Mouse (Mus musculus) MEL (cell line): ENCODE measurements around the gene Zmiz1. TPM values are rescaled to one million over a fixed set of nuclear protein-coding genes. Genes with fewer than 3 reads are reported as not detected.
A peak's percentile ranks its signal among the peaks of the same experiment; 100 is the strongest.

ENCODE experiments used
- DNase-seq: peaks from one replicate; pipeline ENCODE4 v3.0.0; 2011; ENCODE audit warnings: low read depth, low spot score
- H3K27ac ChIP-seq: 2 replicates; pipeline ENCODE4 v1.5.1; 2012; ENCODE audit warnings: low read depth, mild to moderate bottlenecking, control low read depth, low read length, moderate library complexity; ENCODE audit not compliant: control insufficient read depth
- H3K27me3 ChIP-seq, 2 experiments: fragments of 150-350 bp in 1 of 2; sonication (generic) in 1 of 2; 2 replicates each; pipeline ENCODE4 v1.6.1; 2012; ENCODE audit warnings: low read length in 2 of 2, mild to moderate bottlenecking in 2 of 2, improper control_type of control experiment in 1 of 2, moderate library complexity in 1 of 2; ENCODE audit not compliant: insufficient read depth in 2 of 2, control insufficient read depth in 1 of 2
- H3K36me3 ChIP-seq, 2 experiments: 2 replicates each; pipeline ENCODE4 v1.6.1; 2012 to 2014; ENCODE audit warnings: low read length in 2 of 2, improper control_type of control experiment in 1 of 2, inconsistent platforms in 1 of 2, mild to moderate bottlenecking in 1 of 2; ENCODE audit not compliant: insufficient read depth in 2 of 2, control insufficient read depth in 1 of 2
- H3K4me1 ChIP-seq, 2 experiments: fragments of 150-350 bp in 1 of 2; sonication (generic) in 1 of 2; 2 replicates each; pipeline ENCODE4 v1.6.1; 2012; ENCODE audit warnings: low read length in 2 of 2, improper control_type of control experiment in 1 of 2, mild to moderate bottlenecking in 1 of 2; ENCODE audit not compliant: insufficient read depth in 2 of 2, control insufficient read depth in 1 of 2
- H3K4me3 ChIP-seq, 2 experiments: fragments of 150-350 bp in 1 of 2; sonication (generic) in 1 of 2; 2 replicates each; pipeline ENCODE4 v1.5.1; 2012; ENCODE audit warnings: low read depth in 2 of 2, low read length in 2 of 2, mild to moderate bottlenecking in 2 of 2, moderate library complexity in 2 of 2, control low read depth in 1 of 2, improper control_type of control experiment in 1 of 2; ENCODE audit not compliant: control insufficient read depth in 1 of 2, insufficient read depth in 1 of 2
- H3K79me2 ChIP-seq: 2 replicates; pipeline ENCODE4 v1.6.1; 2012; ENCODE audit warnings: mild to moderate bottlenecking, low read length, moderate library complexity; ENCODE audit not compliant: control insufficient read depth, poor library complexity, insufficient read depth
- H3K9ac ChIP-seq: 2 replicates; pipeline ENCODE4 v1.6.1; 2012; ENCODE audit warnings: low read depth, mild to moderate bottlenecking, control low read depth, low read length, moderate library complexity; ENCODE audit not compliant: control insufficient read depth, poor library complexity, severe bottlenecking
- H3K9me3 ChIP-seq: fragments of 150-350 bp; sonication (generic); replicated peaks from 2 replicates; pipeline ENCODE4 v1.6.1; 2012; ENCODE audit warnings: mild to moderate bottlenecking, low read length, improper control_type of control experiment, moderate library complexity; ENCODE audit not compliant: insufficient read depth
- BHLHE40 ChIP-seq: IDR thresholded peaks from 2 replicates; pipeline ENCODE4 v1.6.1; 2012; ENCODE audit warnings: low read depth, mild to moderate bottlenecking, inconsistent platforms, low read length, improper control_type of control experiment, borderline replicate concordance
- CHD1 ChIP-seq: IDR thresholded peaks from 2 replicates; pipeline ENCODE4 v1.6.1; 2012; ENCODE audit warnings: low read depth, mild to moderate bottlenecking, inconsistent platforms, low read length, improper control_type of control experiment
- CHD2 ChIP-seq: IDR thresholded peaks from 2 replicates; pipeline ENCODE4 v1.6.1; 2011; ENCODE audit warnings: low read length, improper control_type of control experiment
- CTCF ChIP-seq, 3 experiments: IDR thresholded peaks in 2 of 3; conservative IDR thresholded peaks in 1 of 3; 2 replicates each; pipeline ENCODE4 v1.5.1; 2011 to 2012; ENCODE audit warnings: low read length in 3 of 3, low read depth in 2 of 3, mild to moderate bottlenecking in 2 of 3, improper control_type of control experiment in 1 of 3, inconsistent platforms in 1 of 3, mixed read lengths in 1 of 3, moderate library complexity in 1 of 3; ENCODE audit not compliant: control insufficient read depth in 1 of 3, insufficient read depth in 1 of 3, poor library complexity in 1 of 3, severe bottlenecking in 1 of 3
- ETS1 ChIP-seq: IDR thresholded peaks from 2 replicates; pipeline ENCODE4 v1.6.1; 2012; ENCODE audit warnings: low read depth, mild to moderate bottlenecking, inconsistent platforms, low read length, improper control_type of control experiment, moderate library complexity
- HCFC1 ChIP-seq: IDR thresholded peaks from 2 replicates; pipeline ENCODE4 v1.6.1; 2012; ENCODE audit warnings: low read depth, mild to moderate bottlenecking, inconsistent platforms, low read length, improper control_type of control experiment, moderate library complexity
- JUND ChIP-seq: IDR thresholded peaks from 2 replicates; pipeline ENCODE4 v1.6.1; 2011; ENCODE audit warnings: low read depth, mild to moderate bottlenecking, improper control_type of control experiment, low read length
- KAT2A ChIP-seq: conservative IDR thresholded peaks from 2 replicates; pipeline ENCODE4 v1.6.1; 2012; ENCODE audit warnings: low read depth, low read length, improper control_type of control experiment, inconsistent platforms
- MAFK ChIP-seq: IDR thresholded peaks from 2 replicates; pipeline ENCODE4 v1.6.1; 2011; ENCODE audit warnings: low read depth, mild to moderate bottlenecking, low read length, improper control_type of control experiment, borderline replicate concordance
- MEF2A ChIP-seq: IDR thresholded peaks from 2 replicates; pipeline ENCODE4 v1.6.1; 2014; ENCODE audit warnings: low read depth, mild to moderate bottlenecking, inconsistent platforms, low read length, improper control_type of control experiment; ENCODE audit not compliant: poor library complexity, insufficient replicate concordance, severe bottlenecking; ENCODE audit errors: extremely low read depth
- MXI1 ChIP-seq: IDR thresholded peaks from 2 replicates; pipeline ENCODE4 v1.6.1; 2011; ENCODE audit warnings: mild to moderate bottlenecking, low read depth, low read length, improper control_type of control experiment
- MYB ChIP-seq: IDR thresholded peaks from 2 replicates; pipeline ENCODE4 v1.6.1; 2011; ENCODE audit warnings: mild to moderate bottlenecking, low read depth, low read length, improper control_type of control experiment
- NELFE ChIP-seq: IDR thresholded peaks from 2 replicates; pipeline ENCODE4 v1.6.1; 2011; ENCODE audit warnings: low read depth, low read length, improper control_type of control experiment
- NRF1 ChIP-seq: IDR thresholded peaks from 2 replicates; pipeline ENCODE4 v1.6.1; 2014; ENCODE audit warnings: low read depth, mild to moderate bottlenecking, inconsistent platforms, low read length, improper control_type of control experiment, moderate library complexity; ENCODE audit not compliant: poor library complexity, insufficient read depth, severe bottlenecking
- POLR2A ChIP-seq, 2 experiments: IDR thresholded peaks; 2 replicates each; pipeline ENCODE4 v1.6.1; 2011 to 2012; ENCODE audit warnings: low read length in 2 of 2, mild to moderate bottlenecking in 2 of 2, control low read depth in 1 of 2, improper control_type of control experiment in 1 of 2, low read depth in 1 of 2, moderate library complexity in 1 of 2; ENCODE audit not compliant: control insufficient read depth in 1 of 2, insufficient read depth in 1 of 2, poor library complexity in 1 of 2
- POLR2AphosphoS5 ChIP-seq: IDR thresholded peaks from 2 replicates; pipeline ENCODE4 v1.6.1; 2012; ENCODE audit warnings: low read depth, borderline replicate concordance, mild to moderate bottlenecking, inconsistent platforms, low read length, moderate library complexity, mixed read lengths
- RAD21 ChIP-seq: IDR thresholded peaks from 2 replicates; pipeline ENCODE4 v1.6.1; 2011; ENCODE audit warnings: mild to moderate bottlenecking, low read depth, low read length, improper control_type of control experiment
- RCOR1 ChIP-seq: IDR thresholded peaks from 2 replicates; pipeline ENCODE4 v1.6.1; 2012; ENCODE audit warnings: low read depth, mild to moderate bottlenecking, inconsistent platforms, low read length, improper control_type of control experiment
- SIN3A ChIP-seq: IDR thresholded peaks from 2 replicates; pipeline ENCODE4 v1.6.1; 2012; ENCODE audit warnings: low read length, improper control_type of control experiment, inconsistent platforms
- USF1 ChIP-seq: IDR thresholded peaks from 2 replicates; pipeline ENCODE4 v1.6.1; 2014; ENCODE audit warnings: low read depth, mild to moderate bottlenecking, inconsistent platforms, low read length, improper control_type of control experiment, moderate library complexity
- ZC3H11A ChIP-seq: IDR thresholded peaks from 2 replicates; pipeline ENCODE4 v1.6.1; 2012; ENCODE audit warnings: low read depth, mild to moderate bottlenecking, inconsistent platforms, low read length, improper control_type of control experiment
- ZMIZ1 ChIP-seq: IDR thresholded peaks from 2 replicates; pipeline ENCODE4 v1.6.1; 2012; ENCODE audit warnings: low read depth, mild to moderate bottlenecking, inconsistent platforms, low read length, improper control_type of control experiment, moderate library complexity
- ZNF384 ChIP-seq: IDR thresholded peaks from 2 replicates; pipeline ENCODE4 v1.6.1; 2012; ENCODE audit warnings: low read depth, mild to moderate bottlenecking, inconsistent platforms, low read length, improper control_type of control experiment
- polyA plus RNA-seq, 2 experiments: library from polyadenylated mRNA; stranded (reverse) in 1 of 2; unstranded in 1 of 2; fragments of >175 nt in 1 of 2; fragments of >200 nt in 1 of 2; gene quantifications; 2 replicates each; pipeline versions ENCODE4 v1.2.1 to v1.2.4; 2012; ENCODE audit warnings: low replicate concordance in 2 of 2, low read depth in 1 of 2; ENCODE audit not compliant: insufficient read length in 2 of 2, insufficient read depth in 1 of 2, missing spikeins in 1 of 2
- total RNA-seq: library from RNA; depleted of rRNA; stranded (reverse); fragments of 300-350 nt; gene quantifications from 2 replicates; pipeline ENCODE4 v1.2.3, GENCODE M21; 2012

Gene Zmiz1
- total and polyA plus RNA-seq, 3 experiments = 2.7 to 19.9 TPM; not detected in 1

DNA sequence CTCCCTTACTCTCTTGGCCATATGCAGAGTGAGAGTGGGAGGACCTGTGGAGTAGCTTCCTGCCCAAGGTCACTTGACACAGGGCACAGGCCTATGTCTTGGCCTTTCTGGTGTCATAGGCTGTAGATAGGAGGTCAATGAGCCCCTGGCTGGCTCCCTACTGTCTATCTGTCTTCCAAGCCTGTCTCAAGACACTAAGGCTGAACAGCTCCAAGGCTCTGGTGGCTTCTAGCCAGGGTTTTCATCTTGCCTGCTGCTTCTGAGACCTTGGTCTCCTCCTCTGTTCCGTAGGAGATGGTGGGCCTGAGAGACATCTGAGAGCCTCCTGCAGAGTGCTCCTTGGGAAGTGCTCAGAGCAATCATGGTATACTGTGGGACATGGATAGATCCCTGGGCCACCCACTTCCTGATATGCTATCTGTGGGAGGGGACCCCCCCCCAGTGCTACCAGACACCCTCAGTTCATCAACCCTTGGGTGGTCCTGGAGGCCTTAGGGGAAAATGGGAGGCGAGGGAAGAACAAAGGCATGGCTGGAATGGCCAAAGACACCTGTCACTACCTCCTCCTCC, 56.0 kb downstream of the Zmiz1 start:
- H3K9me3 ChIP-seq = no peaks in the 10 kb centered on the region
- peaks cover 19 to 39% of the 10 kb centered on the region in 2 experiments for H3K4me1 ChIP-seq
- H3K4me3 ChIP-seq = no peak overlapping the region
- DNase-seq = no peak
- H3K27ac ChIP-seq = no peak overlapping the region; the same call in 1 of the 2 replicates
- TF ChIP-seq CHD2 = no peak
- no peak for TF ChIP-seq RAD21
- no peak for TF ChIP-seq HCFC1
- no peak for TF ChIP-seq USF1
- TF ChIP-seq ZMIZ1 = no peak
- TF ChIP-seq ZNF384 = no peak
- no peak for TF ChIP-seq ZC3H11A
- no peak for TF ChIP-seq NELFE
- no peak for TF ChIP-seq MEF2A
- TF ChIP-seq JUND = no peak
- no peak for TF ChIP-seq POLR2AphosphoS5
- no peak for TF ChIP-seq CHD1
- no peak for TF ChIP-seq BHLHE40
- TF ChIP-seq NRF1 = no peak
- no peak for TF ChIP-seq MAFK
- no peak for TF ChIP-seq CTCF (IDR thresholded peaks at IDR 0.05 in 2 of 3, conservative IDR thresholded peaks at IDR 0.05 in 1 of 3; ENCODE audit: control insufficient read depth in 1 of 3, insufficient read depth in 1 of 3, low read depth in 2 of 3, low read length in 3 of 3, poor library complexity in 1 of 3, severe bottlenecking in 1 of 3)
- TF ChIP-seq MXI1 = no peak
- TF ChIP-seq KAT2A = no peak
- TF ChIP-seq POLR2A (IDR thresholded peaks at IDR 0.05; ENCODE audit: control insufficient read depth in 1 of 2, insufficient read depth in 1 of 2, low read depth in 1 of 2, low read length in 2 of 2, poor library complexity in 1 of 2) = no peak
- no peak for TF ChIP-seq MYB
- TF ChIP-seq, all 39 proteins: peak for 0
- H3K9ac ChIP-seq = no peak overlapping the region
- peaks cover 2% of the 10 kb centered on the region for H3K79me2 ChIP-seq
- H3K36me3 ChIP-seq = peaks cover 0 to 30% of the 10 kb centered on the region in 2 experiments; a peak in 2 of 4 replicates
- no peaks in the 10 kb centered on the region for H3K27me3 ChIP-seq

DNA sequence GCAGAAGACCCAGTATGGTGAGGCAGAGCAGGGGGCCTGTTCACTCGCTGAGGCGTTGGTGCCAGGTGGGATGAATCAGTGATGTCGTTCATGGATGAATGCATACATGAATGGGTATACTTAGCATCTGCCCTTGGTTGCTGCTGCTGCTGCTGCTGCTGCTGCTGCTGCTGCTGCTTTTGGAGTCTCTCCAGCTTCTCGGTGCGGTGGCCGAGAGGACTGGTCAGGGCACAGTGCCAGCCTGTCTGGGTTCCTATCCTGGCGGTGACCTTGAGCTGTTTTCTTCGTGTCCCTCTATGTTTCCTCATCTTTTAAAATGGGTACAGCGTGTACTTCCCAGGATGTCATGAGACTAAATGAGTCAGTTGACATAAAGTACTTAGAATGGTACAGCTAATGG, 56.9 kb downstream of the Zmiz1 start:
- H3K36me3 ChIP-seq = peaks cover 0 to 30% of the 10 kb centered on the region in 2 experiments; a peak in 2 of 4 replicates
- TF ChIP-seq POLR2AphosphoS5 = no peak
- 0 out of 2 replicates have a peak, but pooled peaks have one; percentile 25 for TF ChIP-seq SIN3A
- TF ChIP-seq RCOR1 = no peak
- TF ChIP-seq NRF1 = no peak
- TF ChIP-seq ETS1 = no peak
- TF ChIP-seq, all 39 proteins: peak for 1
- H3K27ac ChIP-seq = peak overlapping the region; percentile 94

More for the DNA sequence above, 56.9 kb downstream of the Zmiz1 start:
- H3K79me2 ChIP-seq = peaks cover 2% of the 10 kb centered on the region
- H3K4me3 ChIP-seq = no peak overlapping the region
- no peaks in the 10 kb centered on the region for H3K9me3 ChIP-seq
- peak; percentile 32 for DNase-seq
- peak overlapping the region; percentile 55; the same call in 1 of the 2 replicates for H3K9ac ChIP-seq
- H3K27me3 ChIP-seq = no peaks in the 10 kb centered on the region
- H3K4me1 ChIP-seq = peaks cover 19 to 39% of the 10 kb centered on the region in 2 experiments
